Mouse (Mus musculus): ENCODE data around the gene Arf1.

- no peak for TF ChIP-seq CTCF (IDR thresholded peaks at IDR 0.05; ENCODE audit: low read depth, low read length)
- TF ChIP-seq POLR2A (IDR thresholded peaks at IDR 0.05; ENCODE audit: insufficient read depth, low read length) = peak; percentile 76
These were observed 36.6 kb downstream of the Arf1 start for GRCm38 (mm10) chr11:59191231-59192058.

Measured in ES-Bruce4 (cell line).